Mouse (Mus musculus) liver, embryonic 12.5 days (tissue): ENCODE data around the gene Sh3glb2. TPM values are rescaled to one million over a fixed set of nuclear protein-coding genes. Genes with fewer than 3 reads are reported as not detected.

Experiments
- ATAC-seq: fragments of 200-750 bp; cut with Nextera tagmentation; 2 replicates; pipeline ENCODE4 v1.8.0; 2017; ENCODE audit warnings: moderate number of reproducible peaks, mild to moderate bottlenecking, moderate library complexity
- H3K27ac ChIP-seq: fragments of 300-500 bp; sonication (generic); 2 replicates; pipeline ENCODE4 v1.5.1; 2016; ENCODE audit warnings: mild to moderate bottlenecking
- H3K27me3 ChIP-seq: fragments of 300-500 bp; sonication (generic); replicated peaks from 2 replicates; pipeline ENCODE4 v1.6.1; 2016; ENCODE audit warnings: mild to moderate bottlenecking, moderate library complexity
- H3K36me3 ChIP-seq: fragments of 300-500 bp; sonication (generic); 2 replicates; pipeline ENCODE4 v1.6.1; 2016; ENCODE audit warnings: mild to moderate bottlenecking, moderate library complexity
- H3K4me1 ChIP-seq: fragments of 300-500 bp; sonication (generic); 2 replicates; pipeline ENCODE4 v1.6.1; 2016
- H3K4me2 ChIP-seq: fragments of 300-500 bp; sonication (generic); 2 replicates; pipeline ENCODE4 v1.6.1; 2016; ENCODE audit warnings: mild to moderate bottlenecking, moderate library complexity
- H3K4me3 ChIP-seq: fragments of 300-500 bp; sonication (generic); 2 replicates; pipeline ENCODE4 v1.5.1; 2016; ENCODE audit warnings: mild to moderate bottlenecking, moderate library complexity
- H3K9ac ChIP-seq: fragments of 300-500 bp; sonication (generic); 2 replicates; pipeline ENCODE4 v1.6.1; 2016; ENCODE audit warnings: mild to moderate bottlenecking, moderate library complexity
- H3K9me3 ChIP-seq: fragments of 300-500 bp; sonication (generic); replicated peaks from 2 replicates; pipeline ENCODE4 v1.6.1; 2016; ENCODE audit warnings: mild to moderate bottlenecking, moderate library complexity
- WGBS: fragments of 180-500 bp; shearing (Covaris S2); methylation state at CpG from one replicate; pipeline ENCODE4 v1.1.7; 2016; ENCODE audit not compliant: insufficient replicate concordance; 5-methylcytosine and 5-hydroxymethylcytosine counted together
- polyA plus RNA-seq: library from polyadenylated mRNA; unstranded; fragments of >200 nt; fragmentation: Nextera tagmentation; extraction: Ambion mirVana; gene quantifications from 2 replicates; pipeline ENCODE4 v1.2.1, GENCODE M21; 2016

Sh3glb2 gene
- polyA plus RNA-seq = 30.3 and 33.7 TPM in 2 replicates

- ATAC-seq = peak; percentile 60
Measured at GRCm38 (mm10) chr2:30358533-30359531, at the start of gene Sh3glb2. TSS of gene Sh3glb2 (minus strand) at chr2:30359337.

GRCm38 (mm10) chr2:30408452-30409100 lies 49.4 kb upstream of the Sh3glb2 start:
- no peak overlapping the region for H3K4me2 ChIP-seq
- no peak overlapping the region for H3K4me3 ChIP-seq
- 67% methylated on average over 8 of the region's 8 CpGs for WGBS
- no peak overlapping the region for H3K9ac ChIP-seq
- H3K4me1 ChIP-seq = peaks cover 23% of the 10 kb centered on the region
- H3K27me3 ChIP-seq = no peaks in the 10 kb centered on the region
- peaks cover 89% of the 10 kb centered on the region for H3K36me3 ChIP-seq
- no peak for ATAC-seq
- no peak overlapping the region for H3K27ac ChIP-seq
- no peaks in the 10 kb centered on the region for H3K9me3 ChIP-seq

More at GRCm38 (mm10) chr2:30358533-30359531, at the start of gene Sh3glb2:
- Histone ChIP-seq H3K4me1 (peaks cover 55% of the 10 kb centered on the region), H3K9ac (peak within 1 kb of the TSS; percentile 83), H3K27ac (peak within 1 kb of the TSS; percentile 72), H3K4me2 (peak within 1 kb of the TSS; percentile 98), H3K4me3 (peak within 1 kb of the TSS; percentile 82), H3K9me3 (0 out of 2 replicates have a peak, but pooled peaks cover 4% of the 10 kb centered on the region), H3K36me3 (peaks cover 13% of the 10 kb centered on the region), H3K27me3 (no peaks in the 10 kb centered on the region)
- 2% methylated on average over 68 of the region's 73 CpGs for WGBS

GRCm38 (mm10) chr2:30407778-30408177 lies 48.6 kb upstream of the Sh3glb2 start:
- Histone ChIP-seq H3K9me3 (no peaks in the 10 kb centered on the region), H3K4me1 (peaks cover 15% of the 10 kb centered on the region), H3K27ac (no peak overlapping the region), H3K27me3 (no peaks in the 10 kb centered on the region), H3K4me3 (no peak overlapping the region), H3K9ac (no peak overlapping the region), H3K36me3 (peaks cover 92% of the 10 kb centered on the region), H3K4me2 (no peak overlapping the region)
- WGBS = 71% methylated on average over 10 of the region's 10 CpGs
- no peak for ATAC-seq

- H3K36me3 ChIP-seq = peaks cover 92% of the 10 kb centered on the region
- no peak overlapping the region for H3K4me2 ChIP-seq
- ATAC-seq = no peak
- H3K9me3 ChIP-seq = no peaks in the 10 kb centered on the region
- no peaks in the 10 kb centered on the region for H3K27me3 ChIP-seq
- peaks cover 12% of the 10 kb centered on the region; the same call in 1 of the 2 replicates for H3K4me1 ChIP-seq
- no peak overlapping the region for H3K9ac ChIP-seq
- WGBS = 65% methylated on average over 2 of the region's 2 CpGs
- H3K4me3 ChIP-seq = no peak overlapping the region
- no peak overlapping the region for H3K27ac ChIP-seq
Measured at GRCm38 (mm10) chr2:30407221-30407620, 48.1 kb upstream of the Sh3glb2 start.

- ATAC-seq = no peak
- H3K4me1 ChIP-seq = peaks cover 5% of the 10 kb centered on the region; the same call in 1 of the 2 replicates
- no peak overlapping the region for H3K9ac ChIP-seq
- H3K27me3 ChIP-seq = no peaks in the 10 kb centered on the region
- no peak overlapping the region for H3K4me3 ChIP-seq
- H3K9me3 ChIP-seq = no peaks in the 10 kb centered on the region
- H3K27ac ChIP-seq = no peak overlapping the region
- peaks cover 98% of the 10 kb centered on the region for H3K36me3 ChIP-seq
- H3K4me2 ChIP-seq = no peak overlapping the region
- WGBS = 79% methylated on average over 1 of the region's 1 CpGs
Measured at GRCm38 (mm10) chr2:30403870-30404269, 44.7 kb upstream of the Sh3glb2 start.

GRCm38 (mm10) chr2:30402843-30403242 lies 43.7 kb upstream of the Sh3glb2 start:
- 70% methylated on average over 2 of the region's 2 CpGs for WGBS
- no peaks in the 10 kb centered on the region for H3K27me3 ChIP-seq
- no peak overlapping the region for H3K4me2 ChIP-seq
- H3K27ac ChIP-seq = no peak overlapping the region
- H3K4me1 ChIP-seq = peaks cover 5% of the 10 kb centered on the region; the same call in 1 of the 2 replicates
- H3K9ac ChIP-seq = no peak overlapping the region
- no peak overlapping the region for H3K4me3 ChIP-seq
- no peaks in the 10 kb centered on the region for H3K9me3 ChIP-seq
- no peak for ATAC-seq
- H3K36me3 ChIP-seq = peaks cover 98% of the 10 kb centered on the region

GRCm38 (mm10) chr2:30402351-30402826 lies 43.3 kb upstream of the Sh3glb2 start:
- Histone ChIP-seq H3K4me1 (peaks cover 5% of the 10 kb centered on the region; the same call in 1 of the 2 replicates), H3K4me2 (no peak overlapping the region), H3K27me3 (no peaks in the 10 kb centered on the region), H3K36me3 (peaks cover 98% of the 10 kb centered on the region), H3K27ac (no peak overlapping the region), H3K9ac (no peak overlapping the region), H3K4me3 (no peak overlapping the region), H3K9me3 (no peaks in the 10 kb centered on the region)
- 90% methylated on average over 9 of the region's 9 CpGs for WGBS
- ATAC-seq = no peak

- Histone ChIP-seq H3K27ac (no peak overlapping the region), H3K4me3 (no peak overlapping the region), H3K9ac (no peak overlapping the region), H3K27me3 (no peaks in the 10 kb centered on the region), H3K4me2 (no peak overlapping the region), H3K9me3 (no peaks in the 10 kb centered on the region), H3K4me1 (peaks cover 3% of the 10 kb centered on the region; the same call in 1 of the 2 replicates), H3K36me3 (peaks cover 98% of the 10 kb centered on the region)
- no peak for ATAC-seq
- 76% methylated on average over 1 of the region's 1 CpGs for WGBS
Measured at GRCm38 (mm10) chr2:30401581-30401980, 42.4 kb upstream of the Sh3glb2 start.

GRCm38 (mm10) chr2:30399191-30400171 lies 40.3 kb upstream of the Sh3glb2 start:
- Histone ChIP-seq H3K36me3 (peaks cover 94% of the 10 kb centered on the region), H3K9me3 (no peaks in the 10 kb centered on the region), H3K9ac (no peak overlapping the region), H3K4me1 (peaks cover 16% of the 10 kb centered on the region), H3K4me2 (no peak overlapping the region), H3K27ac (peak overlapping the region; percentile 20; the same call in 1 of the 2 replicates), H3K27me3 (no peaks in the 10 kb centered on the region), H3K4me3 (no peak overlapping the region)
- ATAC-seq = no peak
- WGBS = 80% methylated on average over 20 of the region's 20 CpGs

GRCm38 (mm10) chr2:30397986-30398512 lies 38.9 kb upstream of the Sh3glb2 start:
- Histone ChIP-seq H3K36me3 (peaks cover 90% of the 10 kb centered on the region), H3K27ac (no peak overlapping the region), H3K9ac (no peak overlapping the region), H3K4me3 (no peak overlapping the region), H3K9me3 (no peaks in the 10 kb centered on the region), H3K4me2 (no peak overlapping the region), H3K4me1 (peaks cover 30% of the 10 kb centered on the region), H3K27me3 (no peaks in the 10 kb centered on the region)
- ATAC-seq = no peak
- WGBS = 85% methylated on average over 10 of the region's 10 CpGs

- H3K27me3 ChIP-seq = no peaks in the 10 kb centered on the region
- H3K9me3 ChIP-seq = no peaks in the 10 kb centered on the region
- H3K4me2 ChIP-seq = no peak overlapping the region
- no peak overlapping the region for H3K27ac ChIP-seq
- 80% methylated on average over 7 of the region's 7 CpGs for WGBS
- peaks cover 72% of the 10 kb centered on the region for H3K36me3 ChIP-seq
- ATAC-seq = no peak
- peaks cover 37% of the 10 kb centered on the region for H3K4me1 ChIP-seq
- H3K9ac ChIP-seq = no peak overlapping the region
- no peak overlapping the region for H3K4me3 ChIP-seq
Measured at GRCm38 (mm10) chr2:30396246-30396645, 37.1 kb upstream of the Sh3glb2 start.
